Mouse (Mus musculus): ENCODE data around the gene Elmo2. TPM values are rescaled to one million over a fixed set of nuclear protein-coding genes. Genes with fewer than 3 reads are reported as not detected.

The Elmo2 gene
- polyA plus RNA-seq, 2 experiments, result 77.7 to 83.0 TPM

- no peak for TF ChIP-seq POLR2A (IDR thresholded peaks at IDR 0.05; ENCODE audit: borderline replicate concordance, extremely low read depth, insufficient read depth, insufficient read length)
- no peak overlapping the region for H3K4me2 ChIP-seq (replicated peaks; ENCODE audit: low read depth, low read length, severe bottlenecking)
- no peak overlapping the region for H3K4me3 ChIP-seq (replicated peaks; ENCODE audit: low read length)
- DNase-seq (ENCODE audit: low spot score) (peak; percentile 19), ATAC-seq (ENCODE audit: low FRiP score, low read depth) (no peak)
- no peaks in the 10 kb centered on the region for H3K9me3 ChIP-seq (ENCODE audit: control insufficient read depth, low read length)
- no peak overlapping the region for H3K9ac ChIP-seq (ENCODE audit: low read depth, low read length, severe bottlenecking)
- H3K36me3 ChIP-seq (ENCODE audit: control insufficient read depth, insufficient read depth, low read length), result no peaks in the 10 kb centered on the region
- H3K4me1 ChIP-seq (ENCODE audit: control insufficient read depth, insufficient read depth, low read length), result peaks cover 3% of the 10 kb centered on the region; the same call in 1 of the 2 replicates
- WGBS, result 13% methylated on average over 15 of the region's 15 CpGs
- no peak overlapping the region for H3K27ac ChIP-seq (replicated peaks; ENCODE audit: low read depth, low read length)
- peaks cover 95% of the 10 kb centered on the region for H3K27me3 ChIP-seq (ENCODE audit: control insufficient read depth, insufficient read depth, low read length)
Observed at GRCm38 (mm10) chr2:165239533-165240144, 86.6 kb downstream of the Elmo2 start.

- ATAC-seq (ENCODE audit: low FRiP score, low read depth), result no peak
- Histone ChIP-seq H3K9ac (ENCODE audit: low read depth, low read length, severe bottlenecking) (no peak overlapping the region), H3K4me3 (replicated peaks; ENCODE audit: low read length) (no peak overlapping the region), H3K4me1 (ENCODE audit: control insufficient read depth, insufficient read depth, low read length) (peaks cover 10% of the 10 kb centered on the region; the same call in 1 of the 2 replicates), H3K27ac (replicated peaks; ENCODE audit: low read depth, low read length) (no peak overlapping the region), H3K9me3 (ENCODE audit: control insufficient read depth, low read length) (no peaks in the 10 kb centered on the region), H3K36me3 (ENCODE audit: control insufficient read depth, insufficient read depth, low read length) (no peaks in the 10 kb centered on the region), H3K4me2 (replicated peaks; ENCODE audit: low read depth, low read length, severe bottlenecking) (no peak overlapping the region), H3K27me3 (ENCODE audit: control insufficient read depth, insufficient read depth, low read length) (peaks cover 98% of the 10 kb centered on the region)
- TF ChIP-seq POLR2A (IDR thresholded peaks at IDR 0.05; ENCODE audit: borderline replicate concordance, extremely low read depth, insufficient read depth, insufficient read length), result no peak
- WGBS, result 5% methylated on average over 12 of the region's 12 CpGs
- DNase-seq (ENCODE audit: low spot score), result no peak
Observed at GRCm38 (mm10) chr2:165238416-165239145, 87.7 kb downstream of the Elmo2 start.

Other genes starting within 250 kb of the Elmo2 start
- not detected in 2 replicates for gene 1700025C18Rik, start 235.7 kb downstream of the Elmo2 start, polyA plus RNA-seq (2012; rRNA removed)
- gene 1700025C18Rik, start 235.7 kb downstream of the Elmo2 start, polyA plus RNA-seq (2014; fragmentation: Nextera tagmentation; extraction: Ambion mirVana), result not detected in 2 replicates
- gene Cdh22, start 91.6 kb downstream of the Elmo2 start, polyA plus RNA-seq (2012; rRNA removed), result 0.30 and 0.42 TPM in 2 replicates
- 0.29 and 0.40 TPM in 2 replicates for gene Cdh22, start 91.6 kb downstream of the Elmo2 start, polyA plus RNA-seq (2014; fragmentation: Nextera tagmentation; extraction: Ambion mirVana)
- 54.2 and 74.3 TPM in 2 replicates for gene Slc35c2, start 38.6 kb downstream of the Elmo2 start, polyA plus RNA-seq (2012; rRNA removed)
- 51.1 and 51.2 TPM in 2 replicates for gene Slc35c2, start 38.6 kb downstream of the Elmo2 start, polyA plus RNA-seq (2014; fragmentation: Nextera tagmentation; extraction: Ambion mirVana)
- 0.46 and 0.49 TPM in 2 replicates for gene Zfp663, start 42.2 kb upstream of the Elmo2 start, polyA plus RNA-seq (2012; rRNA removed)
- 0.44 and 0.68 TPM in 2 replicates for gene Zfp663, start 42.2 kb upstream of the Elmo2 start, polyA plus RNA-seq (2014; fragmentation: Nextera tagmentation; extraction: Ambion mirVana)
- 9.8 and 10.1 TPM in 2 replicates for gene Zfp334, start 61.8 kb upstream of the Elmo2 start, polyA plus RNA-seq (2012; rRNA removed)
- gene Zfp334, start 61.8 kb upstream of the Elmo2 start, polyA plus RNA-seq (2014; fragmentation: Nextera tagmentation; extraction: Ambion mirVana), result 8.6 and 10.8 TPM in 2 replicates
- gene Ocstamp, start 73.9 kb upstream of the Elmo2 start, polyA plus RNA-seq (2012; rRNA removed), result 0.18 and 0.23 TPM in 2 replicates
- gene Ocstamp, start 73.9 kb upstream of the Elmo2 start, polyA plus RNA-seq (2014; fragmentation: Nextera tagmentation; extraction: Ambion mirVana), result 0.10 and 0.28 TPM in 2 replicates
- gene Slc13a3, start 146.8 kb upstream of the Elmo2 start, polyA plus RNA-seq (2012; rRNA removed), result 0.23 and 0.31 TPM in 2 replicates
- 0.26 and 0.47 TPM in 2 replicates for gene Slc13a3, start 146.8 kb upstream of the Elmo2 start, polyA plus RNA-seq (2014; fragmentation: Nextera tagmentation; extraction: Ambion mirVana)
- gene Trp53rka, start 166.8 kb upstream of the Elmo2 start, polyA plus RNA-seq (2012; rRNA removed), result 36.3 and 37.9 TPM in 2 replicates
- 39.4 and 44.4 TPM in 2 replicates for gene Trp53rka, start 166.8 kb upstream of the Elmo2 start, polyA plus RNA-seq (2014; fragmentation: Nextera tagmentation; extraction: Ambion mirVana)
- 12.3 and 16.8 TPM in 2 replicates for gene Slc2a10, start 177.3 kb upstream of the Elmo2 start, polyA plus RNA-seq (2012; rRNA removed)
- 8.5 and 11.0 TPM in 2 replicates for gene Slc2a10, start 177.3 kb upstream of the Elmo2 start, polyA plus RNA-seq (2014; fragmentation: Nextera tagmentation; extraction: Ambion mirVana)

Data from limb, embryonic 14.5 days (tissue).